Mouse (Mus musculus): ENCODE measurements around the gene Cldn10. TPM values are rescaled to one million over a fixed set of nuclear protein-coding genes. Genes with fewer than 3 reads are reported as not detected.
A peak's percentile ranks its signal among the peaks of the same experiment; 100 is the strongest.

Gene Cldn10
- total and polyA plus RNA-seq, 3 experiments = 0.56 to 1.3 (median 1.1) TPM

DNA sequence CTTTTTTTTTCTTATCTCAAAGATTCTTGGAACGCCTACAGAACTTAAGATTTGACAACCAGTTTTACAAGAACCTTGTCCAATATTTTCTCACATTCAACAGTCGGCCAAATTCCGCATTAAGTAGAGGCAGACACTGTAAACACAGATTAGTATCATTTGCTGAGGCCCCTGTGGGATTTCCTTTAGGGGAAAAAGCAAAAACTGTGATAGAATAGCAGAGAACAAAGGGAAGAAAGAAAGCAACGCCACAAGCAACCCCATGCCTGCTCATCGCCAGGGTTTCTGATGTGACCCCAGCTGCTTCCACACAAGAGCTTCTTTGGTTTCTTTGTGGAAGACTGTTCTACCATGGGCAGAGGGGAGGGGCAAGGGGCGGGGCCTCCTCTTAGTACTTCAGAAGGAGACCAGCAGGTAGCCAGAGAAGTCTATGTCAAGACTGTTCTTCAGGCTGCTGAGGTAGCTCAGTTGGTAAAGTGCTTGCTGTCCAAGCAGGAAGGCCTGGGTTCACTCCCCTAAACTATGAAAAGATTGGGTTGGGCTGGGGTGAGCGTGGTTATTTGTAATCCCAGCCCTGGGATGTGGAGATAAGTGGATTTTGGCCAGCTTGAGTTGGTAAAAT lies 39.7 kb downstream of the Cldn10 start:
- DNase-seq = no peak

DNA sequence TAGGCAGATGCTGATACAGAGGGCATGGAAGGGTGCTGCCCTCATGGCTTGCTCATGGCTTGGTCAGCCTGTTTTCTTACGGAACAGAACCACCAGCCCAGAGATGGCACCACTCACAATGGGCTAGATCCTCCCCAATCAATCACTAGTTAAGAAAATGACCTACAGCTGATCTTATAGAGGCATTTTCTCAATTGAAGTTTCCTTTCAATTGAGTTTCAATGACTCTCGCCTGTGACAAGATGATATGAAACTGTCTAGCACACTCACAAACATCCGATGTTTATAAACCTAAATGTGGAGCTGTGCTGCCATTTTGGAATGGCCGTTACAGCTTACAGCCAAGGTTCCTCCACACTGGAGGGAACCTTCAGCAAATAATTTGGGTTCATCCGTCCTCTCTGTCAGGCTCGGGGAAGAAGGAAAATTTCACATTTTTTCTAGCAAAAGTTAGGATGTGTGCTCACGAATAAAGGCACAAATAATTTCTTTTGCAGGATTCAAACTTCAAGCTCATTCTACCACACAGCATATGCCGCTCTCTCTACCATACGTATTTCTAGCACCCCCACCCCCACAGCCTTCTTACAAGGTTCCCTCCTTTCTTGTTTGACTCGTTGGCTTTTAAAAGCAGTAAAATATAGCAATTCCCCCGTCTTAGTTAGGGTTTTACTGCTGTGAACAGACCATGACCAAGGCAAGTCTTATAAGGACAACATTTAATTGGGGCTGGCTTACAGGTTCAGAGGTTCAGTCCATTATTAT lies 41.8 kb downstream of the Cldn10 start:
- DNase-seq = no peak

GRCm38 (mm10) chr14:118831597-118831996 lies 43.9 kb downstream of the Cldn10 start:
- no peak for DNase-seq

GRCm38 (mm10) chr14:118833241-118833640 lies 45.5 kb downstream of the Cldn10 start:
- no peak for DNase-seq

GRCm38 (mm10) chr14:118834313-118834712 lies 46.6 kb downstream of the Cldn10 start:
- DNase-seq = no peak

- DNase-seq = no peak
Observed at GRCm38 (mm10) chr14:118836145-118836544, 48.4 kb downstream of the Cldn10 start.

GRCm38 (mm10) chr14:118836754-118837153 lies 49.0 kb downstream of the Cldn10 start:
- DNase-seq = no peak

DNA sequence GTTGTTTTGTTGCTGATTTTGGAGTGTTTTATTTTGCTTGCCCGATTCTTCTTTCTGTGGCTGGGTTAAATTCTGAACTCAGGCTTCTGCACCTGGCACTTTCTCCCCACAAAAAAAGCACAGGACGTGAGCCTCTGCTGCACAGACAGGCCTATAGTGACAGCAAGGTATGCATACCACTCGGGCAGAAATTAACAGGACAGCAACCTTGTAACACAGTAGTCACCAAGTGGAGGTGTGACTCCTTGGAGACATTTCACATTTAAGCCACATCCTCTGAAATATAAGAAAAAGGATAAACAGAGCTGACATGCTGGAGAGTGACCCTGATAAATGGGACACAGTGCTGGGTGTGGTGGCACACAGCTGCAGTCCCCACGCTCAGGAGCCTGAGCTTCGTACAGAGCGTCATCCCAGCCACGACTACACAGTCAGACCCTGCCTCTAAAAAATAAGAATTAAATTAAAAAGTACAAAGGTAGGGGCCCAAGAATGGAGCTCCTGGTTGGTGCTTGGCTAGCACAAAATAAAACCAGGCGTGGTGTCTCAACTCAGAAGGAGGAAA lies 50.9 kb downstream of the Cldn10 start:
- DNase-seq = no peak

- DNase-seq = no peak
Observed at GRCm38 (mm10) chr14:118839416-118839815, 51.7 kb downstream of the Cldn10 start.

- no peak for DNase-seq
Observed at GRCm38 (mm10) chr14:118840027-118840426, 52.3 kb downstream of the Cldn10 start.

- no peak for DNase-seq
Observed at GRCm38 (mm10) chr14:118842353-118842752, 54.6 kb downstream of the Cldn10 start.

- no peak for DNase-seq
Observed at GRCm38 (mm10) chr14:118846834-118847233, 59.1 kb downstream of the Cldn10 start.

DNA sequence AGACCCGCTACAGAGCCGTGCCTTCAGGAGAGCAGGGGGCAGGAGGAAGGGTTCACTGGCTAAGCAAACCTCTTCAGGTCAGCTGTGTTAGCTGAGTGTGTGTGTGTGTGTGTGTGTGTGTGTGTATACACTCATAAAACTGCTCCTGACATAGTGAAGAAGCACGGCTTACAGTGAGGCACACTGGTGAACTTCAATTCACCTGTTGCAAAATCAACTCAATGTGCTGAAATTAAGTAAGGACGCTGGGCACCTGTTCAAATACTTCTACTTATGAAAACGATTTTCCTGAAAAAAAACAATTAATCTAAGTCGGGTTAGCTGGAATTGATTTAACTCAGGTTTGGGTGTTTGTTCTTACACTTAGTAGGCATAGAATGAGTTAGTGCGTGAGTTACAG lies 60.5 kb downstream of the Cldn10 start:
- no peak for DNase-seq

- DNase-seq = no peak
Observed at GRCm38 (mm10) chr14:118850011-118850695, 62.4 kb downstream of the Cldn10 start.

DNA sequence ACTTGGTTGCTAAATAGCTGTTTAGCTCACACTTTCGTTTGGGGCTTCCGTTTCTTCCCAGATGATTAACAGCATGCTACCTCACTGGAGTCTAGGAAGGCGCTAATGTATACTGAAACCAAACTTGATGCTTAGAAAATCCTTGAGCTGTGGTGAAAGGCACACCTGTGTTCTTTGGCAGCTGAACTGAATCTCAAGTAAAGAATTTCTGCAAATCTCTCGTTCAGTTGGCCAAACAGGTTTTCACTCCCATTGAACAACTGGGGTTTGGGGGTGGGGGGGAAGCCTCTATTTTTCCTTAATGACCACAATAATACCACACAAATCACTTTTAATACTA lies 63.0 kb downstream of the Cldn10 start:
- no peak for DNase-seq

GRCm38 (mm10) chr14:118851496-118852107 lies 63.9 kb downstream of the Cldn10 start:
- no peak for DNase-seq

DNA sequence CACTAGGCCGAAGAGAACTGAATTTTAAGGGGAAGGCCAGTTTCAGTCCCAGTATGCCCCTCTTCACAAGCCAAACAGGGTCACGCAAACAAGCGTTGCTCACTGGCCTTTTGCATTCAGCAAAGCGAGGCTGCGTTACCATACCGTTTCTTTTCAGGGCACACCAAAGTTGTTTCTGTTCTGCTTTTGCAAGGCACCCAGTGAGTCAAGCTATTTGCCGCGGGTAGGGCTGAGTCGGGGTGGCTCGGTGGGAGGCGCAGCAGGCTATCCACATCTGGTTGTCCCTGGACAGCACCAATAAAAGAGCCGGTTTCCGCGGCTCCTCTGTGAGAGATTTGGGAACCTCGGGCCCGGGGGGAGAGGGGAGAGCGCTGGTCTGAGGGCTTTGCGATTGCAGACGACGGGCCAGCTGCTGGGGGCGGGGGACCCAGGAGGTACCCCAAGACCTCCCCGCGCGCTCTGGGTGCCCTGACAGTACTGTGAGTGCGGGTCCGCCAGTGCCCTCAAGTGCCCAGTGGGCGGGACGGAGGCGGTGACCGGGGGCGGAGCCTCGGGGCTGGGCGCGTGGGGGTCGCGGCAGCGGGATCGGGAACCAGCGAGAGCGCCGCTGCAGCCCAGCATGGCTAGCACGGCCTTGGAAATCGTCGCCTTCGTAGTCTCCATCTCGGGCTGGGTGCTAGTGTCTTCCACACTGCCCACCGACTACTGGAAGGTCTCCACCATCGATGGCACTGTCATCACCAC lies 66.8 kb downstream of the Cldn10 start:
- peak; percentile 75 for DNase-seq

DNA sequence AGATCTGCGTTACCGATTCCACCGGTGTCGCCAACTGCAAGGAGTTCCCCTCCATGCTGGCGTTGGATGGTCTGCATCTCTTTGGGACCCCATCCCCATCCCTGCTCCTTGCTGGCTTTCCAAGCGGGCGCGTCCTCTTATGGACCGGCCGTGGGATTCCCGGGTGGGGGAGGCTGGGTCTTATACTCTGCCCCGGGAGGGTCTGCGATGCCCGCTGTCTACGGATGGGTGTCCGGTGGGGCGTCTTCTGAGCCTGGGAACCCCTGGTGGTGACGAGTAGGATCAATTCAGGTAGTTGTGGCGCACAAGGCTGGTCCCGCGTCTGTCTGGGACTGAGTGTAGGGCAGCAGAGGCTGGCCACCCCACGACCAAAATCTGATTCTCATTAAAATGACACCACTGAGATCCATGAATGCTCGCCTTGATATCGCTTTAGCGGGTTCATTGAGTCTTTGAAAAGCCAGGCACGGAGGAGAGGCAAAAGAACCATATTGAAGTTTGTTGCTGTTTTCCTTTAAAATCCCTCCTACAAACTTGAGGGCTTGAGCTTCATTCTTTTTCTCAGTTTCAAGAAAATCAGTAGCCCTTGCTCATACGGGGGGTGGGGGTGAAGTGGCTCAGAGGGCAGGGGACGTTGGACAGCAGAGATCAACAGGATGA lies 67.6 kb downstream of the Cldn10 start:
- DNase-seq = no peak

DNA sequence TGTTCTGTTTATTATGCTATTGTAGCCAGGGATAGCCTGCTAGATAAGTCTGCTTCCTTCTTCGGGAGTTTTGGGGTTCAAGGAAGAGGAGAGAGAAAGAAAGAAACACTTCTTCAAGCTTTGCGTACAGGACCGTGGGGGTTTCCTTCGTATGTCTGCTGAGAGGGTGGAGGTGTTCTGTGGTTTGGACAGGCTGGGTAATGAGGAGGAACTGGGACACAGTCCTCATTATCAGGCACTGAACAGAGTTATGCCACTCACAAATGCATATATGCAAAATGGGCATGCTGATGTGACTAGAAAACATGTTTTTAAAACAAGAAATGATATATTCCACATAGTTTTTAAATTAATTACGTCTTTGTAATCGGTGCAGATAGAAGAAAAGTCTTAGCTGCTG lies 68.9 kb downstream of the Cldn10 start:
- DNase-seq = no peak

GRCm38 (mm10) chr14:118858318-118858717 lies 70.6 kb downstream of the Cldn10 start:
- DNase-seq = no peak

- no peak for DNase-seq
Observed at GRCm38 (mm10) chr14:118862253-118862652, 74.5 kb downstream of the Cldn10 start.
